Mouse (Mus musculus) intestine, embryonic 14.5 days (tissue): ENCODE data around the gene Nfib. TPM values are rescaled to one million over a fixed set of nuclear protein-coding genes. Genes with fewer than 3 reads are reported as not detected.

Experiments
- ATAC-seq: fragments of 200-750 bp; cut with Nextera tagmentation; replicated peaks from 2 replicates; pipeline ENCODE4 v1.8.0; 2017; ENCODE audit warnings: low read depth, moderate number of reproducible peaks, moderate TSS enrichment, moderate library complexity; ENCODE audit not compliant: low FRiP score, low TSS enrichment
- DNase-seq: peaks from one replicate; pipeline ENCODE4 v3.0.0-alpha.2; 2018; ENCODE audit warnings: low spot score
- H3K27ac ChIP-seq: fragments of 300-500 bp; sonication (generic); 2 replicates; pipeline ENCODE4 v1.5.1; 2014; ENCODE audit warnings: low read depth, mild to moderate bottlenecking, control low read depth
- H3K27me3 ChIP-seq: fragments of 300-500 bp; sonication (generic); replicated peaks from 2 replicates; pipeline ENCODE4 v1.6.1; 2014; ENCODE audit warnings: low read length, control low read depth; ENCODE audit not compliant: control insufficient read depth, insufficient read depth
- H3K36me3 ChIP-seq: fragments of 300-500 bp; sonication (generic); 2 replicates; pipeline ENCODE4 v1.6.1; 2014; ENCODE audit warnings: low read length, control low read depth; ENCODE audit not compliant: control insufficient read depth, insufficient read depth
- H3K4me1 ChIP-seq: fragments of 300-500 bp; sonication (generic); replicated peaks from 2 replicates; pipeline ENCODE4 v1.6.1; 2014; ENCODE audit warnings: low read length, control low read depth, mixed read lengths; ENCODE audit not compliant: control insufficient read depth, insufficient read depth
- H3K4me2 ChIP-seq: fragments of 300-500 bp; sonication (generic); 2 replicates; pipeline ENCODE4 v1.6.1; 2014; ENCODE audit warnings: low read length
- H3K4me3 ChIP-seq: fragments of 300-500 bp; sonication (generic); 2 replicates; pipeline ENCODE4 v1.5.1; 2014; ENCODE audit warnings: low read depth, low read length, control low read depth, mixed read lengths
- H3K9ac ChIP-seq: fragments of 300-500 bp; sonication (generic); 2 replicates; pipeline ENCODE4 v1.6.1; 2014; ENCODE audit warnings: mild to moderate bottlenecking, low read length
- H3K9me3 ChIP-seq: fragments of 300-500 bp; sonication (generic); 2 replicates; pipeline ENCODE4 v1.6.1; 2016; ENCODE audit warnings: low read length, control low read depth; ENCODE audit not compliant: control insufficient read depth
- WGBS: fragments of 180-500 bp; shearing (Covaris S2); extraction: QIAGEN DNeasy Blood & Tissue Kit; methylation state at CpG from one replicate; pipeline ENCODE4 v1.1.7; 2014; 5-methylcytosine and 5-hydroxymethylcytosine counted together
- polyA plus RNA-seq: library from polyadenylated mRNA; unstranded; fragments of >200 nt; fragmentation: Nextera tagmentation; extraction: Ambion mirVana; gene quantifications from 2 replicates; pipeline ENCODE4 v1.2.1, GENCODE M21; 2014

The Nfib gene
- polyA plus RNA-seq, 1 experiment from 2014 or later = 61.7 TPM

DNA sequence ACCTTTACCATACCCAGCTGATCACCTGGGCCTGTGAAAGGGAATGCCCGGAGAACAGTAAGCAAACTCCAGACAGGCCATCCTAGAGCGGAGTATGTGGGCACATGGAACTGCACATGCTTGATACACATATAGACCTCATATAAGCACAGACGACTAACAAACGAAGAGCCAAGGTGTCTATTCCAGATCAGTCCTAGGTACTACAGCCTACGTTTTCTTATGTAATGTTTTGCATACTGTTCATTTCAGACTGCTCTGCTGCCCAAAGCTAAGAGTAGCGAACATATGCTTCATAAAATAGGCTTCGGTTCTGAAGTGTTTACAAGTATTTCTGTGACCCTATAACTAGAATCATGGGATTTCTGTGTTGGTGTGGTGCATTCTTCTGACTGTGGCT, 386.2 kb downstream of the Nfib start:
- no peak for DNase-seq

DNA sequence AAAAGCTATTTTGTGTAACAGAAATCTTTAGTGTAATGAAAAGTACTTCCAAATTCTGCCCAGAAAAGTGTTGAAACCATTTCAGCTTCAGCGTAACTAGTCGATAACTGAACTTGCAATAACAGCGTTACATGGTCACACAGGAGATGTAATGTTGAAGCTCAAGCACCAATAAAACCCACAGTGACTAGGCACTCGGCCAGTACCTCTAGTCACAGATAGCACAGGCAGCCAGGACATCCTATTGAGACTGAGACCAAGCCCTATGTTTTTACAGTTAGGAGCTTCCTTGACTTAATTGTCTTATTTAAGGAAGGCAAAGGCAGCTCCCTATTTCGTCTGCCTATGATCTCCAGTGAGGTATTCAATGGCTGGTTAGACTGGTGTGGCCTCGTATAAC, 389.4 kb downstream of the Nfib start:
- Histone ChIP-seq H3K36me3 (peaks cover 44% of the 10 kb centered on the region), H3K9me3 (no peaks in the 10 kb centered on the region), H3K4me3 (no peak overlapping the region), H3K27ac (no peak overlapping the region), H3K9ac (no peak overlapping the region), H3K27me3 (no peaks in the 10 kb centered on the region), H3K4me1 (peaks cover 11% of the 10 kb centered on the region), H3K4me2 (no peak overlapping the region)
- ATAC-seq = no peak
- no peak for DNase-seq
- WGBS = 86% methylated on average over 6 of the region's 6 CpGs

More for the DNA sequence above, 386.2 kb downstream of the Nfib start:
- H3K4me3 ChIP-seq = no peak overlapping the region
- H3K4me2 ChIP-seq = no peak overlapping the region
- H3K9ac ChIP-seq = no peak overlapping the region
- H3K36me3 ChIP-seq = peaks cover 71% of the 10 kb centered on the region
- H3K27me3 ChIP-seq = no peaks in the 10 kb centered on the region
- H3K4me1 ChIP-seq = no peaks in the 10 kb centered on the region
- 71% methylated on average over 7 of the region's 7 CpGs for WGBS
- H3K27ac ChIP-seq = no peak overlapping the region
- ATAC-seq = no peak
- no peaks in the 10 kb centered on the region for H3K9me3 ChIP-seq

DNA sequence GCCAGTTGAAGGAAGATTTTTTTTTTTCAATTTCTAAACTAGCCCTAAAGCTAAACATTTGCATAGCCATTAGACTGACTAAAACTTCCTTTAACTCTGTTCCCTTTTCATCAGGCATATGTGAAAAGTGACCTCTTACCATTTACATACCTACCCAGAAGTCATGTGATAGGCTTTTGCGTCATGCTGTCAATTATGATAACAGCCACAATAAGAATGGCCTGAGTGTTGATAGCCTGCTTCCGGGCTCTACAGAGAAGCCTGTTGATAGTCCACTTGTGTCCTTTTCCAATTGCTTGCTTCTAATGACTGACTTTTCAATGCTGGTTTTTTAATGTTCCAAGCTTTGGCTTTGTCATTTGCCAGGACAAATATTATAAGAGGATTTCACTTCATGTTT, 389.8 kb downstream of the Nfib start:
- 92% methylated on average over 2 of the region's 2 CpGs for WGBS
- Histone ChIP-seq H3K27ac (no peak overlapping the region), H3K4me3 (no peak overlapping the region), H3K4me1 (peaks cover 15% of the 10 kb centered on the region), H3K27me3 (no peaks in the 10 kb centered on the region), H3K9ac (no peak overlapping the region), H3K9me3 (no peaks in the 10 kb centered on the region), H3K36me3 (peaks cover 41% of the 10 kb centered on the region), H3K4me2 (no peak overlapping the region)
- no peak for DNase-seq
- no peak for ATAC-seq

DNA sequence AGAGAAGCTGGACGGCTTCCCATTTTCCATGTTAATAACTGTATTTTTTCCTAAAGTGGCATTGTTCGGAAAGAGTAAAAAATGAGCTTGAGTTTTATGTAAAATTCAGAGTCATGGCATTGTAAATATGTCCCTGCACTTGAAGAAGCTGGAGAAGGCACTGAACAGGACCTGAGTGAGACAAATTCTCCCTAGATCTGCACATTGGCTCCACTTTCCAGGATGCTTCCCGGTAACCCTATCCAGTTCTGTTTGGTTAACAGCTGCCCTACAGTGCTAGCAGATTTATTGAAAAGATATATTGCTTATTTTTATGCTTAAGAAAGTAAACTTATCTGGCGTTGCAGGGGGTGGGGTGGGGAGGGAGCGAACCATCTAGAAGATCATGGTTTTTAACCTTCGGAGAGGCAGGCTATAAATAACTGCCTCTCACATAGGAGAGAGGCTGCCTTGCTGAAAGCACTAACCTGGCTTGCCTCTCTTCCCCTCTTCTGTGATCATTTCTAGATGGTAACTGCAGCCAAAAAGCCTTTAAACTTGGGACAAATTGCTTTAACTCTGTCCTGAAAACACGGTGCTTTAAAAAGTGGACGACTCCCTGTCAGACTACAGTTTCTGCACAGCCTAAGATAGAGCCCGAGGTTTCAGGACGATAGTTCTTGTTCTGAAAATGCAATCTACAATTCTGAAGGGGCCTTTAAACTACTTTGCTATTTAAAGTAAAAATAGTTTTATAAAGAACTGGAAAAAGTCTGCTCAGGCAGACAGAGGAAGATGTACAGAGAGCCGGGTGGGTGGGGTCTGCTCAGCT, 394.4 kb downstream of the Nfib start:
- WGBS = 38% methylated on average over 11 of the region's 11 CpGs
- DNase-seq = no peak
- H3K27ac ChIP-seq = peak overlapping the region; percentile 71
- H3K4me3 ChIP-seq = no peak overlapping the region
- H3K36me3 ChIP-seq = peaks cover 37% of the 10 kb centered on the region
- H3K4me1 ChIP-seq = peaks cover 28% of the 10 kb centered on the region
- no peak overlapping the region for H3K4me2 ChIP-seq
- ATAC-seq = 0 out of 2 replicates have a peak, but pooled peaks have one; percentile 50
- no peaks in the 10 kb centered on the region for H3K27me3 ChIP-seq
- H3K9ac ChIP-seq = no peak overlapping the region
- no peaks in the 10 kb centered on the region for H3K9me3 ChIP-seq

DNA sequence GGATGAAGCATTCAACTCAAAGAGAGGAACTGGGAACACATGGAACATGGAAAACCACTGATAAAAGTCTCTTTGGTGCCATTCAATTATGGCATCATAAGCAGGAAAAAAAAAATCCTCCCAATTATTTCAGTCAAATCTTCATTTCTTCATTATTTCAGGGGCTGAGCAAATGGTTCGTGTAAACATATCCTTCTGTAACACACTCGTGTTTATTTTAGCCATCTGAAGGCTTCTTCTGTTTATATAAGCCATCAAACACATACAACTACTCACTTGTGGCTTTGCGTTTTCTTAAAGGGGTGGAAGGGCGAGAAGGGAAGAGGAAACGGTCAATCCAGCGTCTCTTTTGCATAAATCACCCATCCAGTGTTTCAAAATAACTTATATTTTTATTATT, 399.5 kb downstream of the Nfib start:
- DNase-seq (no peak), ATAC-seq (no peak)
- no peak overlapping the region for H3K4me3 ChIP-seq
- peaks cover 46% of the 10 kb centered on the region for H3K4me1 ChIP-seq
- H3K27ac ChIP-seq = peak overlapping the region; percentile 93
- WGBS = 19% methylated on average over 6 of the region's 6 CpGs
- no peak overlapping the region for H3K4me2 ChIP-seq
- H3K36me3 ChIP-seq = peaks cover 25% of the 10 kb centered on the region
- H3K9me3 ChIP-seq = no peaks in the 10 kb centered on the region
- H3K9ac ChIP-seq = no peak overlapping the region
- no peaks in the 10 kb centered on the region for H3K27me3 ChIP-seq

DNA sequence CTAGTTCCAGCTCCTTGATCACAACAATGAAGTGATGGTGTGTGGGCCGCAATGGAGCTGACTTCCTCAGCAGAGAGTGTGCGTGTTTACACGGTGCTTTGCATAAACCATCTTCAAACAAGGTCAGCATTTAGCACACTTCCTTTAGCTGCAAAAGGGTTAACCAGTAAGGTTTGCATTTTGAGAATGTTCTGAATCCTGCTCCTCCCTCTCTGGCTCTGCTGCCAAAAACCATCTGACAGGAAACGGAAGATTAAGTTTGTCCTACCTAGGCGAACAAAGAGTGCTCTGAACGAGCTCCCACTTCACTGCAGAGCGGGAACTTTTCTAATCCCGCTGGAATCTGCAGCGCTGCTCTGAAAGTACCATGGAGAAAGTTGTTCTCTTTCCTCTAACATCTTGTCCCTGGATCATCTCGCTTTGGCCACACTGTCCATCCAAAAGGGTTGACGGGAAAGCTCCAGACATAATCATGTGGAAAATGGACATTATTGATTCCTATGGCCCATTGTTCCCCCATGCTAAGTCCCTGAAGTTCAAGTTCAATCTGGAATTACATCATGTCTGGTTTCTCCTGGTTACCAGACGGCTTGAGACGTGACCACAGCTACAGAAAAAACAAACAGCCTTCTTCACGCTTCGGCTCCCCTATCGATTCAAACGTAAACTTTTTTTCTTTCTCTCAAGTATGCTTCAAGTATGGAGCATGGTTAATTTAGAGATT, 401.2 kb downstream of the Nfib start:
- H3K9me3 ChIP-seq = no peaks in the 10 kb centered on the region
- H3K4me3 ChIP-seq = no peak overlapping the region
- DNase-seq (peak; percentile 73), ATAC-seq (peak; percentile 54; the same call in 1 of the 2 replicates)
- 11% methylated on average over 17 of the region's 17 CpGs for WGBS
- no peaks in the 10 kb centered on the region for H3K27me3 ChIP-seq
- peaks cover 42% of the 10 kb centered on the region for H3K4me1 ChIP-seq
- peaks cover 22% of the 10 kb centered on the region for H3K36me3 ChIP-seq
- H3K9ac ChIP-seq = peak overlapping the region; percentile 20; the same call in 1 of the 2 replicates
- peak overlapping the region; percentile 93 for H3K27ac ChIP-seq
- H3K4me2 ChIP-seq = peak overlapping the region; percentile 29

DNA sequence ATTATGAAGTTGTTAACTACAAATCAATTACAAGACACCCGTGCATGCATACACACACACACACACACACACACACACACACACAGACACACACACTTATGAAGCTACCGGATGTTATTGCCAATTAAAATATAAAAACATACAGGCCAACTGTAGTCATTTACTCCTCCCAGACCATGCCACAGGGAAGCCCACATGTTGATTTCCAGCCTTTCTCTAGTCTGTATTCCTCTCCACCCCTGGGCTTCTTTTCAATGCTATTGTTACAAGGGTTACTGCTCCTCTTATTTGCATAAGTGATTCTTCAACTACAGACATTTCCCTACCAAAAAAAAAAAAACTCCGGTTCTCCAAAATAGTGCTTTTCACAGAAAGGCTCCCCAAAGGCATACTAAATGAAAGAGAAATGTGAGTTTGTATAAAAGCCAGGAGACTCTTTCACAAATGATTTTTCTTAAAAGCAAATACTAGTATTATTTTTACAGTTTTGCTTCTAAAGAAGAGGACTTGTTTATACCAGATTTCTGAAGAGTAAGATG, 402.1 kb downstream of the Nfib start:
- Histone ChIP-seq H3K4me3 (no peak overlapping the region), H3K27me3 (no peaks in the 10 kb centered on the region), H3K27ac (peak overlapping the region; percentile 33; the same call in 1 of the 2 replicates), H3K4me2 (no peak overlapping the region), H3K9ac (no peak overlapping the region), H3K4me1 (peaks cover 44% of the 10 kb centered on the region), H3K9me3 (no peaks in the 10 kb centered on the region), H3K36me3 (peaks cover 17% of the 10 kb centered on the region)
- ATAC-seq = no peak
- 63% methylated on average over 3 of the region's 3 CpGs for WGBS
- no peak for DNase-seq

DNA sequence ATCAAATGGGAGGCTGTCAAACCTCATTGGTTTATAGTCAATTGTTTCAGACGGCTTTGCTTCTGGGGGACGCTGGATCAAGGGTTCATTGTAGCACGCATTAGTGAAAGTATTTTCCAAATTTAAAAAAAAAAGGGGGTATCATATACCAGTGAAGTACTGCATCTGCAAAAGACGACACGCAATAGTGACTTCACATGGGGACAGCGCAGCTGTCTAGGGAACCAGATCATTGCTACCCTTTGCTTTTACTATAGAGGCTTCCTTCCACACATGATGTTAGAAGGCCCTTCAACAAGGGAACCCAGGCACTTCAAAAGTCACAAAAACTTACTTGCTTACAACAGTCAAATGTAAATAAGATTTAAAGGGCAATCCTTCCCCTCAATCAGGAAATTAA, 402.6 kb downstream of the Nfib start:
- ATAC-seq (no peak), DNase-seq (no peak)
- Histone ChIP-seq H3K9ac (no peak overlapping the region), H3K36me3 (peaks cover 11% of the 10 kb centered on the region), H3K9me3 (no peaks in the 10 kb centered on the region), H3K27ac (no peak overlapping the region), H3K27me3 (no peaks in the 10 kb centered on the region), H3K4me3 (no peak overlapping the region), H3K4me1 (peaks cover 44% of the 10 kb centered on the region), H3K4me2 (no peak overlapping the region)
- 89% methylated on average over 6 of the region's 6 CpGs for whole genome bisulfite sequencing
